Mouse (Mus musculus): Measurements from ENCODE around the gene Gpr21. TPM values are rescaled to one million over a fixed set of nuclear protein-coding genes. Genes with fewer than 3 reads are reported as not detected.
"Not testable (repeated sequence)": the region's sequence is repeated elsewhere in the genome, so short reads cannot be mapped to it uniquely, and the experiment has no call there.

Gpr21 gene
- 0.92 and 1.8 TPM in 2 replicates for polyA plus RNA-seq (2015; fragmentation: Nextera tagmentation; extraction: Ambion mirVana)

- peak; percentile 59 for ATAC-seq
- 36% methylated on average over 11 of the region's 11 CpGs for WGBS
- Histone ChIP-seq H3K27ac (no peak within 1 kb of the TSS), H3K27me3 (replicated peaks) (no peaks in the 10 kb centered on the region), H3K9ac (no peak within 1 kb of the TSS), H3K36me3 (peaks cover 4% of the 10 kb centered on the region; the same call in 1 of the 2 replicates), H3K4me2 (replicated peaks) (peak within 1 kb of the TSS; percentile 25), H3K4me1 (replicated peaks) (peaks cover 6% of the 10 kb centered on the region), H3K4me3 (replicated peaks) (no peak within 1 kb of the TSS), H3K9me3 (no peaks in the 10 kb centered on the region)
Measured at GRCm38 (mm10) chr2:37516030-37516710, at the start of gene Gpr21. TSS of gene Gpr21 (plus strand) at chr2:37516332.

DNA sequence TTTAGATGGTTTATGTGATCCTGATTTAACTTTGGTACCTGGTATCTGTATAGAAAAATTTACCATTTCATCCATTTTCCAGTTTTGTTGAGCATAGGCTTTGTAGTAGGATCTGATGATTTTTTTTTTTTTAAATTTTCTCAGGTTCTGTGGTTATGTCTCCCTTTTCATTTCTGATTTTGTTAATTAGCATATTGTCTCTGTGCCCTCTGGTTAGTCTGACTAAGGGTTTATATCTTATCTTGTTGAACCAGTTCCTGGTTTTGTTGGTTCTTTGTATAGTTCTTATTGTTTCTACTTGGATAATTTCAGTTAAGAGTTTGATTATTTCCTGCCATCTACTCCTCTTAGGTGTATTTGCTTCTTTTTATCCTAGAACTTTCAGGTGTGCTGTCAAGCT, 36.6 kb upstream of the Gpr21 start:
- Histone ChIP-seq H3K36me3 (peaks cover 22% of the 10 kb centered on the region), H3K4me1 (replicated peaks) (no peaks in the 10 kb centered on the region), H3K27ac (no peak overlapping the region), H3K9me3 (no peaks in the 10 kb centered on the region), H3K9ac (no peak overlapping the region), H3K4me3 (replicated peaks) (no peak overlapping the region), H3K4me2 (replicated peaks) (no peak overlapping the region), H3K27me3 (replicated peaks) (no peaks in the 10 kb centered on the region)
- no peak for ATAC-seq

DNA sequence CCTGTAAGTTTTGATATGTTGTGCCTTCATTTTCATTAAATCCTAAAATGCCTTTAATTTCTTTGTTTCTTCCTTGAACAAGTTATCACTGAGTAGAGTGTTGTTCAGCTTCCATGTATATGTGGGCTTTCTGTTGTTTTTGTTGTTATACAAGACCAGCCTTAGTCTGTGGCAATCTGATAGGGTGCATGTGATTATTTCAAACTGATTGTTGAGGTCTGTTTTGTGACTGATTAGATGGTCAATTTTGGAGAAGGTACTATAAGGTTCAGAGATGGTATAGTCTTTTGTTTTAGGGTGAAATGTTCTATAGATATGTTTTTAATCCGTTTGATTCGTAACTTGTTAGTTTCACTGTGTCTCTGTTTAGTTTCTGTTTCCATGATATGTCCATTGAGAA, 36.1 kb upstream of the Gpr21 start:
- WGBS, result 94% methylated on average over 2 of the region's 2 CpGs
- no peak overlapping the region for H3K27ac ChIP-seq
- no peak overlapping the region for H3K9ac ChIP-seq
- H3K4me2 ChIP-seq (replicated peaks), result no peak overlapping the region
- peaks cover 22% of the 10 kb centered on the region for H3K36me3 ChIP-seq
- H3K4me3 ChIP-seq (replicated peaks), result no peak overlapping the region
- ATAC-seq, result no peak
- no peaks in the 10 kb centered on the region for H3K4me1 ChIP-seq (replicated peaks)
- H3K27me3 ChIP-seq (replicated peaks), result no peaks in the 10 kb centered on the region
- no peaks in the 10 kb centered on the region for H3K9me3 ChIP-seq

GRCm38 (mm10) chr2:37484165-37484564, 32.0 kb upstream of the Gpr21 start:
- Histone ChIP-seq H3K4me3 (replicated peaks) (no peak overlapping the region), H3K9ac (no peak overlapping the region), H3K9me3 (no peaks in the 10 kb centered on the region), H3K27ac (no peak overlapping the region), H3K4me1 (replicated peaks) (no peaks in the 10 kb centered on the region), H3K27me3 (replicated peaks) (no peaks in the 10 kb centered on the region), H3K36me3 (peaks cover 5% of the 10 kb centered on the region; the same call in 1 of the 2 replicates), H3K4me2 (replicated peaks) (no peak overlapping the region)
- no peak for ATAC-seq
- 73% methylated on average over 2 of the region's 2 CpGs for WGBS

GRCm38 (mm10) chr2:37485370-37485769, 30.8 kb upstream of the Gpr21 start:
- 83% methylated on average over 1 of the region's 1 CpGs for WGBS
- Histone ChIP-seq H3K27me3 (replicated peaks) (no peaks in the 10 kb centered on the region), H3K27ac (no peak overlapping the region), H3K9ac (no peak overlapping the region), H3K9me3 (no peaks in the 10 kb centered on the region), H3K4me1 (replicated peaks) (no peaks in the 10 kb centered on the region), H3K4me3 (replicated peaks) (no peak overlapping the region), H3K36me3 (peaks cover 11% of the 10 kb centered on the region; the same call in 1 of the 2 replicates), H3K4me2 (replicated peaks) (no peak overlapping the region)
- no peak for ATAC-seq

- Histone ChIP-seq H3K36me3 (peaks cover 11% of the 10 kb centered on the region; the same call in 1 of the 2 replicates), H3K9me3 (no peaks in the 10 kb centered on the region)
- no peak for ATAC-seq
Measured at GRCm38 (mm10) chr2:37486408-37486807, 29.7 kb upstream of the Gpr21 start.

GRCm38 (mm10) chr2:37488956-37489355, 27.2 kb upstream of the Gpr21 start:
- H3K4me3 ChIP-seq (replicated peaks), result no peak overlapping the region
- H3K27ac ChIP-seq, result no peak overlapping the region
- no peak for ATAC-seq
- H3K36me3 ChIP-seq, result peaks cover 14% of the 10 kb centered on the region; the same call in 1 of the 2 replicates
- H3K9me3 ChIP-seq, result no peaks in the 10 kb centered on the region
- 85% methylated on average over 2 of the region's 2 CpGs for WGBS
- H3K4me2 ChIP-seq (replicated peaks), result no peak overlapping the region
- no peaks in the 10 kb centered on the region for H3K4me1 ChIP-seq (replicated peaks)
- no peaks in the 10 kb centered on the region for H3K27me3 ChIP-seq (replicated peaks)
- H3K9ac ChIP-seq, result no peak overlapping the region

More at GRCm38 (mm10) chr2:37486408-37486807, 29.7 kb upstream of the Gpr21 start:
- Histone ChIP-seq H3K9ac (no peak overlapping the region), H3K4me3 (replicated peaks) (no peak overlapping the region), H3K4me2 (replicated peaks) (no peak overlapping the region), H3K4me1 (replicated peaks) (no peaks in the 10 kb centered on the region), H3K27me3 (replicated peaks) (no peaks in the 10 kb centered on the region), H3K27ac (no peak overlapping the region)

GRCm38 (mm10) chr2:37497321-37497720, 18.8 kb upstream of the Gpr21 start:
- Histone ChIP-seq H3K9me3 (no peaks in the 10 kb centered on the region), H3K4me2 (replicated peaks) (no peak overlapping the region), H3K4me3 (replicated peaks) (no peak overlapping the region), H3K36me3 (0 out of 2 replicates have a peak, but pooled peaks cover 14% of the 10 kb centered on the region), H3K4me1 (replicated peaks) (no peaks in the 10 kb centered on the region), H3K27me3 (replicated peaks) (no peaks in the 10 kb centered on the region), H3K27ac (no peak overlapping the region), H3K9ac (no peak overlapping the region)
- WGBS, result 91% methylated on average over 4 of the region's 4 CpGs
- ATAC-seq, result no peak

DNA sequence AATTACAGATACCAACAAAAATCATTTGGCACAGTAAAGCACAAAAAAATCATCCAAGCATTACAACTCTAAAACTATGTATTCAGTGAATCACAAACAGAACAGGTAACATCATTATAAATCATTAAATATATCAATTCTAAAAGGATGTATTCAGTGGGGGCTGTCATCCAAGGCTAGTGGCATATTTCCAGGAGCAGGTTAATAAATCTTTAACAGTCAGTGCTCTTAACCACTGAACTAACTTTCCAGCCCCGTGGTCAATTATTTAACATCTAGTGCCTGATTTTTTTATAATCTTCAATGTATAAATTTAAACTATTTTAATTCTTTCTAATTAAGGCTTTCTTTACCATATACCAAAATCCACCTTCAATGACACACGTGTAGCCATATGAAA, 10.3 kb upstream of the Gpr21 start:
- H3K4me2 ChIP-seq (replicated peaks); H3K36me3 ChIP-seq; H3K4me3 ChIP-seq (replicated peaks); H3K9me3 ChIP-seq; H3K4me1 ChIP-seq (replicated peaks); H3K9ac ChIP-seq; H3K27ac ChIP-seq; ATAC-seq; H3K27me3 ChIP-seq (replicated peaks): not testable (repeated sequence)
- 88% methylated on average over 2 of the region's 2 CpGs for WGBS

DNA sequence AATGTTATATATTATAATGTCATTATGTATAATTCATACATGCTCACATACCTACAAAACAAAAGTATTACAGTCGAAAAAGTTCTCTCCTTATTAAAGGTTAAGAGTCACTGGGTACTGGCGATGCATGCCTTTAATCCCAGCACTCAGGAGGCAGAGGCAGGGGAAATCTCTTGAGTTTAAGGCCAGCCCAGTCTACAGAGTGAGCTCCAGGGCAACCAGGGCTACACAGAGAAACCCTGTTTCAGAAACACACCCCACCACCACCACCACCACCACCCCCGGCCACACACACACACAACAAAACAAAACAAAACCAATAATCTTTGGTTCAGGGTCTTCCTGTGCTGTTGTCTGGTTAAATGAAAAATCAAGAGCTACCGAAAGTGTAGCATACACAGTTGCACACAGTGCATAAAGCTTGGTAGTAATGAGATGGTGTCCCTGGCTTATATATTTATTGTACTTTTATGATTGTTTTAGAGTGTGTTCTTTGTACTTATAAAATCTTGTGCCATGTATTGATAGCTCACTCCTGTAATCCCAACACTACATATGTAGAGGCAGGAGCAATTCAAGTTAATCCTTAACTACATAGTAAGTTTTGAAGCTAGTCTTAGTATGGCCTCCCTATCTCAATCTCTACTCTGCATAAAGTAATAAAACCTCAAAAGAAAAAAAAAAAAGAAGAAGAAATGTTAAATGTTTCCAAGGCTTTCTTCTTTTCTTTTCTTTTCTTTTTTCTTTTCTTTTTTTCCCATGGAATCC, 4.8 kb upstream of the Gpr21 start:
- Histone ChIP-seq H3K4me2 (replicated peaks) (no peak overlapping the region), H3K9ac (no peak overlapping the region), H3K36me3 (peaks cover 4% of the 10 kb centered on the region; the same call in 1 of the 2 replicates), H3K27me3 (replicated peaks) (no peaks in the 10 kb centered on the region), H3K4me1 (replicated peaks) (peaks cover 4% of the 10 kb centered on the region), H3K4me3 (replicated peaks) (no peak overlapping the region), H3K27ac (0 out of 2 replicates have a peak overlapping the region, but pooled peaks have one; percentile 36), H3K9me3 (no peaks in the 10 kb centered on the region)
- ATAC-seq, result peak; percentile 91
- 76% methylated on average over 4 of the region's 4 CpGs for WGBS

GRCm38 (mm10) chr2:37516922-37517462, 860 bp downstream of the Gpr21 start:
- Histone ChIP-seq H3K9ac (no peak overlapping the region), H3K27me3 (replicated peaks) (no peaks in the 10 kb centered on the region), H3K4me3 (replicated peaks) (no peak overlapping the region), H3K36me3 (peaks cover 4% of the 10 kb centered on the region; the same call in 1 of the 2 replicates), H3K27ac (no peak overlapping the region), H3K4me2 (replicated peaks) (no peak overlapping the region), H3K4me1 (replicated peaks) (peaks cover 6% of the 10 kb centered on the region), H3K9me3 (no peaks in the 10 kb centered on the region)
- WGBS, result 46% methylated on average over 4 of the region's 4 CpGs
- no peak for ATAC-seq

- WGBS, result 70% methylated on average over 4 of the region's 4 CpGs
Measured at GRCm38 (mm10) chr2:37518561-37519285, 2.6 kb downstream of the Gpr21 start.

More at GRCm38 (mm10) chr2:37518561-37519285, 2.6 kb downstream of the Gpr21 start:
- no peaks in the 10 kb centered on the region for H3K27me3 ChIP-seq (replicated peaks)
- H3K4me3 ChIP-seq (replicated peaks), result no peak overlapping the region
- 0 out of 2 replicates have a peak overlapping the region, but pooled peaks have one; percentile 22 for H3K27ac ChIP-seq
- no peaks in the 10 kb centered on the region for H3K9me3 ChIP-seq
- peaks cover 6% of the 10 kb centered on the region for H3K4me1 ChIP-seq (replicated peaks)
- no peaks in the 10 kb centered on the region for H3K36me3 ChIP-seq
- peak; percentile 53; the same call in 1 of the 2 replicates for ATAC-seq
- H3K4me2 ChIP-seq (replicated peaks), result no peak overlapping the region
- H3K9ac ChIP-seq, result no peak overlapping the region
